Mouse (Mus musculus): ENCODE measurements at regions not wholly inside any gene's neighbourhood (a gene's known extent, or its start where the extent isn't known, plus 50 kb on each side); places are given as distances from the start of the nearest gene placed in this dataset.
A peak's percentile ranks its signal among the peaks of the same experiment; 100 is the strongest.
"Not testable (repeated sequence)": the region's sequence is repeated elsewhere in the genome, so short reads cannot be mapped to it uniquely, and the experiment has no call there.

GRCm38 (mm10) chr10:11515144-11515543, 171.9 kb downstream of the Epm2a start:
- DNase-seq (ENCODE audit: extremely low spot score), result no peak

- peak; percentile 1 for DNase-seq (ENCODE audit: extremely low spot score)
Measured at GRCm38 (mm10) chr10:11517122-11517521, 173.9 kb downstream of the Epm2a start.

- no peak for DNase-seq (ENCODE audit: extremely low spot score)
Measured at GRCm38 (mm10) chr10:11531343-11531742, 188.1 kb downstream of the Epm2a start.

- not testable (repeated sequence) for DNase-seq (ENCODE audit: extremely low spot score)
Measured at GRCm38 (mm10) chr10:11555376-11555775, 212.2 kb downstream of the Epm2a start.

GRCm38 (mm10) chr10:11570523-11571055, 227.4 kb downstream of the Epm2a start:
- DNase-seq (ENCODE audit: extremely low spot score), result no peak

- no peak for DNase-seq (ENCODE audit: extremely low spot score)
Measured at GRCm38 (mm10) chr10:11608451-11608850, 265.2 kb downstream of the Epm2a start.

- not testable (repeated sequence) for DNase-seq (ENCODE audit: extremely low spot score)
Measured at GRCm38 (mm10) chr10:11609092-11609491, 265.9 kb downstream of the Epm2a start.

- no peak for DNase-seq (ENCODE audit: extremely low spot score)
Measured at GRCm38 (mm10) chr10:11648151-11648550, 304.9 kb downstream of the Epm2a start.

- no peak for DNase-seq (ENCODE audit: extremely low spot score)
Measured at GRCm38 (mm10) chr10:11660056-11660770, 317.0 kb downstream of the Epm2a start.

- no peak for DNase-seq (ENCODE audit: extremely low spot score)
Measured at GRCm38 (mm10) chr10:11661660-11662250, 318.6 kb downstream of the Epm2a start.

GRCm38 (mm10) chr10:11709742-11710141, 366.5 kb downstream of the Epm2a start:
- DNase-seq (ENCODE audit: extremely low spot score), result no peak

GRCm38 (mm10) chr10:11724775-11725174, 381.6 kb downstream of the Epm2a start:
- no peak for DNase-seq (ENCODE audit: extremely low spot score)

GRCm38 (mm10) chr10:11729536-11729935, 386.3 kb downstream of the Epm2a start:
- DNase-seq (ENCODE audit: extremely low spot score), result no peak

GRCm38 (mm10) chr10:11739574-11740368, 396.6 kb downstream of the Epm2a start:
- DNase-seq (ENCODE audit: extremely low spot score), result no peak

GRCm38 (mm10) chr10:11745587-11745986, 402.4 kb downstream of the Epm2a start:
- DNase-seq (ENCODE audit: extremely low spot score), result no peak

GRCm38 (mm10) chr10:11746959-11747358, 403.8 kb downstream of the Epm2a start:
- no peak for DNase-seq (ENCODE audit: extremely low spot score)

- DNase-seq (ENCODE audit: extremely low spot score), result no peak
Measured at GRCm38 (mm10) chr10:11755105-11755730, 412.0 kb downstream of the Epm2a start.

GRCm38 (mm10) chr10:11777894-11778293, 434.7 kb downstream of the Epm2a start:
- DNase-seq (ENCODE audit: extremely low spot score), result no peak

- no peak for DNase-seq (ENCODE audit: extremely low spot score)
Measured at GRCm38 (mm10) chr10:11780302-11780701, 437.1 kb downstream of the Epm2a start.

GRCm38 (mm10) chr10:11787240-11787639, 444.0 kb downstream of the Epm2a start:
- no peak for DNase-seq (ENCODE audit: extremely low spot score)

GRCm38 (mm10) chr10:11799510-11799909, 456.3 kb downstream of the Epm2a start:
- no peak for DNase-seq (ENCODE audit: extremely low spot score)

Measured in embryo, embryonic 9.5 days (tissue).